Mouse (Mus musculus) Patski (cell line): ENCODE data around the gene Elk1. TPM values are rescaled to one million over a fixed set of nuclear protein-coding genes. Genes with fewer than 3 reads are reported as not detected.

Source experiments
- ATAC-seq: fragments of 100-300 bp; one replicate; pipeline ENCODE4 v1.8.0; 2021
- CTCF ChIA-PET: fragments of 350-600 bp; sonication (Branson Sonifier 250); formaldehyde crosslinking; loops from one replicate; lab custom pipeline; 2022; ENCODE audit warnings: inconsistent platforms; lab: Charles Lee
- POLR2A ChIA-PET: fragments of 350-600 bp; sonication (Branson Sonifier 250); formaldehyde crosslinking; loops from one replicate; lab custom pipeline; 2022; ENCODE audit warnings: antibody characterized with exemption, inconsistent platforms; lab: Charles Lee
- DNase-seq: peaks from one replicate; pipeline ENCODE4 v3.0.0-alpha.2; 2011; ENCODE audit warnings: low read depth, low spot score
- H3K27me3 ChIP-seq: fragments of 371-371 bp; one replicate; pipeline ENCODE4 v1.5.1; 2021
- CTCF ChIP-seq: fragments of 100-300 bp; IDR thresholded peaks from one replicate; pipeline ENCODE4 v1.5.1; 2021
- in situ Hi-C: fragments of 300-500 bp; cut with MboI; formaldehyde crosslinking; loops from 3 replicates; pipeline ENCODE4 v1.11.1; 2018; ENCODE audit warnings: low pct_unique_long_range_greater_than_20kb, mixed read lengths
- polyA plus RNA-seq: library from polyadenylated mRNA; unstranded; gene quantifications from one replicate; pipeline ENCODE4 v1.2.3, GENCODE M21; 2021

Elk1 gene
- 23.8 TPM for polyA plus RNA-seq

DNA sequence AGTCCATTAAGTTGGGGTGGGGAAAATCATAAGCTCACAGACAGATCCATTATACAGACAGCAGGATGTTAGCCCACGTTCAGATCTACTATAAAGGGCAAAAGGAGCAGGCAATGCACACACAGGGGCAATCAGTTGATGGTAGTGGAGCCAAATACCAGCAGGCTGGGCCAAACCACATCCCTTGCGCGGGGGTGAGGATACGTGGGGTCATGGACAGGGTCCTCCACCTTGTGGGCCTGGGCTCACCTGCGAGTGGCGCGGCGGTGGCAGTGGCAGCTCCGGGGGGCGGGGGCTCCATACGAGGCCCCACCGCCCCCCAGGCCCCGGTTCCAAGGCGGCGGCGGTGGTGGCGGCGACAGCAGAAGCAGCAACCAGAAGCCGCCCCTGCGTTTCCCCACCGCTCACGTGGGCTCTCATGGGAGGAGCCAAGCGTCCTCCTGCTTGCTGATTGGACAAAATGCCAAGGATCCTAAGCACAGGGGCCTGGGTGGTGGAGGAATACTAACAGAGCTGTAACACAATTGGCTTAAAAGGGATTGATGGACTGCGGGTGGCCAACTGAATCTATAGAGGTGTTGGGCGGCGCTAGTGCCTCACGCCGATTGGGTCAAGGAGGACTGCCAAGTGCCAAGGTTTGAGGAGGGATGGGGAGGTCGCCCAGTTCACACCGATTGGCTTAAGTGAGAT lies at the start of gene Elk1:
TSS of gene Elk1 (minus strand) at position 418 of the 690 bp plus-strand sequence.
- peaks cover 3% of the 10 kb centered on the region for H3K27me3 ChIP-seq
- ChIA-PET POLR2A (interaction anchor here (0.7 to 1.1 kb wide), 2 partner anchors 11 to 444 kb away, joined by 3 to 4 read pairs; partner anchors contain the start of gene Uxt), CTCF (interaction anchor here (1.9 kb wide), 1 partner anchor 121 kb away, joined by 6 read pairs; no protein-coding TSS in a partner anchor)
- TF ChIP-seq CTCF: no peak
- DNase-seq: peak; percentile 53
- ATAC-seq: peak; percentile 96
- in situ Hi-C loops: loop anchor here (10.0 kb wide), 1 partner anchor 286 kb away; no protein-coding TSS in a partner anchor

DNA sequence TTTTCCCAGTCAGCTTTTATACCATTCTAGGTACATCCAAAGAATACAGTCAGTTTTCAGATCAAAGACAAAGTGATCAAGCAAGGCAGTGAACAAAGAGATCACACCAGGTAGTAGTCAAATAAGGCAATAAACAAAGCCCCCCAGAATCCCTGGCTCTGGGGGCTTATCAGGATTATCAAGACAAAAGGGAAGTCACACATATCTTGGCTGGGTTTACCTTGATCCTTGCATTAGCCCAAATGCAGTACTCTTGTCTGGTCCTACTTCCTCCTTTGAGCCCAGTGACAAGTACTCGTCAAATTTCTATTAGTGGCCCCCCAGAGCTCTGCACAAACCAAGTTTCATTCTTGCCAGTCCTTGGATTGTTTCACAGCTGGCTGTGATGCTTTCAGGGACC lies 30.5 kb upstream of the Elk1 start:
- CTCF ChIA-PET: no interaction called here
- no peak for TF ChIP-seq CTCF
- in situ Hi-C loops: no loop called here

DNA sequence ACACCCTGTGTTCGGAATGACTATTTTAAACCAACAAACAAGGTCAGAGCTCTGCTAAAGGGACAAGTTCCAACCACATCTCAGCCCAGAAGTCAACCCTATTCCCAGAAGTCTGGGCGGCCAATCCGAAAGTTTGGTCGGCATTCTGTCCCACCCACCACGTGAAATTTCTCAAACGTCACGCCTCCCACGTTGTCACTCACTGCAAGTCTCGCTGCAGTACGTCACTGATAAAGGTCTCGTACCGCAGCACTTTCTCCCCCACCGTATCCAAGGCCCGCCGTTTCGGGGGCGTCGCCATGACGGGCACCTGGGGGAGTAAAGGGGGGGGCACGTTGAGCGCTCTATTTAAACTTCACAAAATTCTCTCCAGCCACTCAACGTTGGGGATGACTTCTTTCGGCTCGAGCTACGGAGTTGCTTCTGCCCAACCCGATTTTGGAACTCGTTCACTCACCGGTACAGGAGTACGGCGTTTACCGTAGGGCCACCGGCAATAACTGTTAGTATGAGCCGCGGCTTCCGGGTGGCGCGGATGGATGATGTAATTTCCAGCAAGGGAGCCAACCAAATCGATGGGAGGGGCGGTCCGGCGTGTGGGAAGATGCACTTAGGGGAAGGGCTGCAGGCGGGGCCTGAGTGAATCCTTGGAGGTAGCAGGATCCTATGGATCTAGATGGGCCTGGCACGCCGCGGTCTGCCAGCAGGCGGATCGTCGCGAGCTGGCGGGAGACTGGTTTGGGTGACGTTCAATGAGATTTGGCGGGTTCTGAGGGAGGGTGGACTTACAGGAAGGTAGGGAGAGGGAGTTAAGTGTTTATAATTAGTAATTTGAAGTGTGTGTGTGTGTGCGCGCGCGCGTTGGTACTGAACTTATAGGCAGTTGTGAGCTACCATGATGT lies 11.3 kb upstream of the Elk1 start, which contains the start of gene Uxt:
TSS of gene Uxt (minus strand) at position 541 of the 902 bp plus-strand sequence.
- ChIA-PET POLR2A (interaction anchor here (1.1 to 1.6 kb wide), 2 partner anchors 12 to 536 kb away, joined by 3 to 4 read pairs; partner anchors contain the start of genes Elk1 and Jade3), CTCF (no interaction called here)
- peaks cover 12% of the 10 kb centered on the region for H3K27me3 ChIP-seq
- TF ChIP-seq CTCF: no peak
- in situ Hi-C loops: loop anchor here (5.0 kb wide), 1 partner anchor 51 kb away; no protein-coding TSS in a partner anchor
- DNase-seq: no peak
- peak; percentile 96 for ATAC-seq

More for the DNA sequence above, 30.5 kb upstream of the Elk1 start:
- DNase-seq (no peak), ATAC-seq (no peak)
- H3K27me3 ChIP-seq: peaks cover 6% of the 10 kb centered on the region
- POLR2A ChIA-PET: no interaction called here

DNA sequence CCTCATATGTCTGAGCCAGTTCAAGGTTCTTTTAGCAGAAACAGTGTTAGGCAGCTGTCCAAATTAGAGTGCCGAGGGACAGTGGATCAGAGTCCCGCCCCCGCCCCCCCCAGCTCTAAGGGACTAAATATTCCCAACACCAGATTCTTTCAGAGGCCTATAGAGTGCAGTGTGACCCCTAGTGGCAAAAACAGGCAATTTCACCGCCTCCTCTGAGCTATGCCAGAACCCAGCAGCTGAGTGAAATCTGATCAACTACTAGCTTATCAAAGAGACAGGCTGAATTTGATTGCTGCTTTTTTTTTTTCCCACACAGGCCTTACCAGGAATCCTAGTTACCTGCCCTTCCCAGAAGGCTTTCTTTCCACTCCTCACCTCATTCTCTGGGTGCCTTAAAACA lies 4.4 kb downstream of the Elk1 start:
- ChIA-PET POLR2A (no interaction called here), CTCF (interaction anchor here (0.8 to 1.7 kb wide), 11 partner anchors 9 to 142 kb away, joined by 3 to 14 read pairs (median 4); no protein-coding TSS in a partner anchor)
- peak; percentile 65 for TF ChIP-seq CTCF
- H3K27me3 ChIP-seq: peaks cover 2% of the 10 kb centered on the region
- ATAC-seq (no peak), DNase-seq (no peak)
- in situ Hi-C loops: loop anchor here (5.0 kb wide), 1 partner anchor 114 kb away; no protein-coding TSS in a partner anchor

DNA sequence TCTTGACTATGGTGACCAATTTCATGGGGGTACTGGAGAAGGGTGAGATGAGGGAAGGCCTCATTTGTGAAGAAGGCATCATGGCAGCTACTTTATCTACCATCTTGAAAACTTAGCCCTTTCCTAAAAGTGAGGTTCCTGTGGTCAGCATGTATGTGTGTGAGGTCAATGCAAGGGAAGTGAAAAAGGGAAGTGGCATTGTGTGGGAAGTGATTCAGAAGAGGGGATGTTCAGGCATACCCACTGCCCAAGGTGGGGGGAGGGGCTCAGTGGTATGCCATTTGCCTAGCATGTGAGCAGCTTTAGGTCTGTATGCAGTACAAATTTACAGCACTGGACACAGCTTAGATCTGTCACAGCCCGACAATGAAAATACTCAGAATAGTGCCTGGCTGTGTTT lies 18.4 kb downstream of the Elk1 start:
- ChIA-PET POLR2A (interaction anchor here (0.6 kb wide), 1 partner anchor 408 kb away, joined by 4 read pairs; no protein-coding TSS in a partner anchor), CTCF (no interaction called here)
- DNase-seq (no peak), ATAC-seq (no peak)
- H3K27me3 ChIP-seq: no peaks in the 10 kb centered on the region
- in situ Hi-C loops: no loop called here
- TF ChIP-seq CTCF: no peak

DNA sequence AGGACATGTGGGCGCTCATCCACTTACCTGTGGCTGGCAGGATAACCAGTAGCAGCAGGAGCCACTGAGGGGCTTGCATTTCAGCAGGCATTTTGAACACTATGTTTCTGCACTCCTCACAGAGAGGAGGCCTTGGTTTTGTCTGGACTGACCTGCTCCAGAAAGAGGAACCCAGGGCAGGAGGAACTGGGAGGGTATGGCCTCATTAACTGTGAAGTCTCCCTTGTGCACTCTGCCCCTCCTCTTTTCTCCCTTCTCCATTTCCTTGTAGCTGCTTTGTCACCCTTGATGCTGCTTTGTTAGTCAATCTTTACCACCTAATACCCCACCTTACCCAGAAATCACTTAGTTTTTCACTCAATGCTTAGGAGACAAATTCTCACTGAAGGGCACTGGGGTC lies 19.0 kb downstream of the Elk1 start, which contains the start of gene Cfp:
TSS of gene Cfp (minus strand) at position 192 of the 400 bp plus-strand sequence.
- CTCF ChIA-PET: no interaction called here
- H3K27me3 ChIP-seq: no peaks in the 10 kb centered on the region
- in situ Hi-C loops: no loop called here
- POLR2A ChIA-PET: interaction anchor here (0.6 kb wide), 1 partner anchor 408 kb away, joined by 4 read pairs; no protein-coding TSS in a partner anchor
- DNase-seq (no peak), ATAC-seq (no peak)
- no peak for TF ChIP-seq CTCF

DNA sequence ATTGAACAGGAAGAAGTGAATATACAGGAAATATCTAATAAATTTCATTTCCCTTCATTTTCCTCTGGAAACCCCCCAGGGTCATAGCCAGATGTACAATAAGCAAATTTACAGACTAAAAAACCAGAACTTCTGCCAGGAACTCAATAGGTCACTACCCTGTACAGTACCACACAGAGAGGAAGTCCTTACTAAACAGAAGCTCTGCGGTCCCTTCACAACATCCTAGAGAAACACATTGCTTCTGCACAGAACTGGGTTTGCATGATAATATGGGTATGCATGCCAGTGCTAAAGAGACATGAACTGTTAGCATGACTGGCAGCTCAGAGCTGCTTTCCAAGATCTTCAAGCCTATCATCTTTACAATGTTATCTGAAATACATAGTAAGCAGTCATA lies 20.5 kb downstream of the Elk1 start:
- ATAC-seq (no peak), DNase-seq (no peak)
- in situ Hi-C loops: no loop called here
- ChIA-PET CTCF (interaction anchor here (1.1 kb wide), 1 partner anchor 12 kb away, joined by 3 read pairs; no protein-coding TSS in a partner anchor), POLR2A (no interaction called here)
- no peak for TF ChIP-seq CTCF
- no peaks in the 10 kb centered on the region for H3K27me3 ChIP-seq

DNA sequence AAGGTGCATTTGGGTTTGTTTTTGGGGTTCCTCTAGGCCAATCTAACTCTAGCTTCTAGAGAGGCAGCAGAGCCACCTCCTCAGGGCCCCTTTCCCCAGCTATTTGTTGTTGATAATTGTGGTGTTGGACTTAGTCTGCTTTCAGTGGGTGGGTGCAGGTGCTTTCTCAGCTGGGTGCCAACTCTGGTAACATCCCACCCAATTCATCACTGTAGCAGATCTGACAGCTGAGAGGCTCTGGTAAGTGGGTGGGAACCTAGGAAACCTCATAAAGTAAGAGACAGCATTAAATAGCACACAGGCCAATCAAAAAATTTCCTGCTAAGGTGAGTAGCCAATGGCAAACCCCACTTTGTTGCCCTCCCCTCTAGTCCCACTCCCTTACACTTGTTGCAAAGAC lies 25.4 kb downstream of the Elk1 start:
- in situ Hi-C loops: no loop called here
- DNase-seq: no peak
- ChIA-PET POLR2A (no interaction called here), CTCF (no interaction called here)
- H3K27me3 ChIP-seq: peaks cover 11% of the 10 kb centered on the region
- no peak for ATAC-seq
- no peak for TF ChIP-seq CTCF

DNA sequence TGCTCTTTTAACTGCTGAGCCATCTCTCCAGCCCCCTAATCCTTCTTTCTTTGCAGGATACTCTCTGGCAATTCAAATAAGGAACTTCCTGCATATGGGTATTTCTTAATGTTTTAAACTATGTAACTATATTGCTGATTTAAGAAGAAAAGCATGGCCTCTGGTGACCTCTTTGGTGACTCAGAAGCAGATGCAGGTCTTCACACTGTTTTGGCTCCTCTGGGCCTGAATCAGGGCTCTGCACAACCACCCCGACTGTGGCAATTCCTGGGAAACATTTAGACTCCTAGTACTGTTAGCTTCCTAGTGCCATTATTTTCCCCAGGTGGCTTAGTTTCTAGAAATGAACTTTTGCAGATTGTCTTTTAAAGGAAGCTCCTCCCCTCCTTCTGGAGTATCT lies 26.9 kb downstream of the Elk1 start:
- no peak for TF ChIP-seq CTCF
- DNase-seq: no peak
- CTCF ChIA-PET: interaction anchor here (1.4 kb wide), 1 partner anchor 23 kb away, joined by 3 read pairs; no protein-coding TSS in a partner anchor
- peaks cover 11% of the 10 kb centered on the region for H3K27me3 ChIP-seq
- in situ Hi-C loops: no loop called here
- ATAC-seq: no peak
- POLR2A ChIA-PET: no interaction called here

DNA sequence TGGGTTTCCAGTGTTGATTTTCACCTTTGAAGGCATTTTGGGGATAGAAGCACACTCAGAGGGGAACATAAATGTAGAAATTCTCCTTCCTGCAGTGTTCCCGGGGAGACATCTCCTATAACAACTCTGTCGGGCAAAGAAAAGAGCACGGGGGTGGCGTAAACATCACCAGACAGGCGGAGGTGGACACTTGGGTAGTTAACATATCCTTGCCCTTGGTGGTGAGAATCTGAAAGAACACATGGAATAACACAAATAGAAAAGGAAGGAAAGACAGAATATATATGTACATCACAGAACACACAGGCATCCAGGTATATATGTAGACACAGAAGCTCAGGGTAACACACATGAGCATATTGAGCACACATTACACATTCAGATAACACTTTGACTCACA lies 29.0 kb downstream of the Elk1 start:
- DNase-seq: no peak
- peaks cover 11% of the 10 kb centered on the region for H3K27me3 ChIP-seq
- no peak for TF ChIP-seq CTCF
- in situ Hi-C loops: no loop called here
- ChIA-PET POLR2A (no interaction called here), CTCF (no interaction called here)
- ATAC-seq: no peak
